Mouse (Mus musculus) frontal cortex, postnatal 10 days (tissue): ENCODE data around the gene Midn.
A peak's percentile ranks its signal among the peaks of the same experiment; 100 is the strongest.

Experiments
- DNase-seq, 2 experiments: peaks; one replicate each; pipeline ENCODE4 v3.0.0; 2022; ENCODE audit warnings: low spot score in 2 of 2, mixed read lengths in 1 of 2

Gene Midn

GRCm38 (mm10) chr10:80143664-80144063 lies 4.4 kb upstream of the Midn start:
- no peak for DNase-seq

GRCm38 (mm10) chr10:80144159-80144558 lies 3.9 kb upstream of the Midn start:
- no peak for DNase-seq

- peak in 1 of 2 experiments; percentile 74 for DNase-seq
Observed at GRCm38 (mm10) chr10:80144864-80145838, 2.9 kb upstream of the Midn start.

- DNase-seq: no peak
Observed at GRCm38 (mm10) chr10:80145896-80146295, 2.2 kb upstream of the Midn start.

GRCm38 (mm10) chr10:80146568-80147011 lies 1.5 kb upstream of the Midn start:
- DNase-seq: no peak

- no peak for DNase-seq
Observed at GRCm38 (mm10) chr10:80147146-80147718, 840 bp upstream of the Midn start.

GRCm38 (mm10) chr10:80148610-80149290 lies 678 bp downstream of the Midn start:
- DNase-seq: peak; percentile 92 to 95

- DNase-seq: peak; percentile 98 to 99
Observed at GRCm38 (mm10) chr10:80149291-80150225, 1.5 kb downstream of the Midn start.

GRCm38 (mm10) chr10:80150226-80151210 lies 2.4 kb downstream of the Midn start:
- DNase-seq: peak in 1 of 2 experiments; percentile 71

GRCm38 (mm10) chr10:80151211-80152034 lies 3.4 kb downstream of the Midn start:
- DNase-seq: no peak

- DNase-seq: no peak
Observed at GRCm38 (mm10) chr10:80152071-80152872, 4.2 kb downstream of the Midn start.

- DNase-seq: no peak
Observed at GRCm38 (mm10) chr10:80152873-80153260, 4.8 kb downstream of the Midn start.

GRCm38 (mm10) chr10:80153713-80154112 lies 5.6 kb downstream of the Midn start:
- no peak for DNase-seq

GRCm38 (mm10) chr10:80154384-80154783 lies 6.3 kb downstream of the Midn start:
- DNase-seq: no peak

- no peak for DNase-seq
Observed at GRCm38 (mm10) chr10:80155277-80155676, 7.2 kb downstream of the Midn start.

GRCm38 (mm10) chr10:80156002-80156751 lies 8.1 kb downstream of the Midn start:
- no peak for DNase-seq

- DNase-seq: peak in 1 of 2 experiments; percentile 43
Observed at GRCm38 (mm10) chr10:80156752-80157053, 8.6 kb downstream of the Midn start.
